Mouse (Mus musculus) megakaryocyte-erythroid progenitor cell, adult 5-6 weeks (primary cell): ENCODE measurements around the gene Sec23a. TPM values are rescaled to one million over a fixed set of nuclear protein-coding genes. Genes with fewer than 3 reads are reported as not detected.

Experiments
- ATAC-seq: replicated peaks from 2 replicates; pipeline ENCODE4 v1.8.0; 2016; ENCODE audit warnings: mild to moderate bottlenecking, inconsistent platforms; ENCODE audit not compliant: severe bottlenecking, poor library complexity, low FRiP score, low TSS enrichment
- total RNA-seq, 2 experiments: library from RNA; stranded (forward) in 1 of 2; stranded (reverse) in 1 of 2; fragments of 200-1000, 215-1000 nt in 1 of 2; fragments of >200 nt in 1 of 2; fragmentation: Nextera tagmentation in 1 of 2; gene quantifications; 2 replicates each; pipeline ENCODE4 v1.2.3; 2014 to 2017

Sec23a gene
- total RNA-seq, 2 experiments from 2014 or later: 9.8 to 28.0 TPM

DNA sequence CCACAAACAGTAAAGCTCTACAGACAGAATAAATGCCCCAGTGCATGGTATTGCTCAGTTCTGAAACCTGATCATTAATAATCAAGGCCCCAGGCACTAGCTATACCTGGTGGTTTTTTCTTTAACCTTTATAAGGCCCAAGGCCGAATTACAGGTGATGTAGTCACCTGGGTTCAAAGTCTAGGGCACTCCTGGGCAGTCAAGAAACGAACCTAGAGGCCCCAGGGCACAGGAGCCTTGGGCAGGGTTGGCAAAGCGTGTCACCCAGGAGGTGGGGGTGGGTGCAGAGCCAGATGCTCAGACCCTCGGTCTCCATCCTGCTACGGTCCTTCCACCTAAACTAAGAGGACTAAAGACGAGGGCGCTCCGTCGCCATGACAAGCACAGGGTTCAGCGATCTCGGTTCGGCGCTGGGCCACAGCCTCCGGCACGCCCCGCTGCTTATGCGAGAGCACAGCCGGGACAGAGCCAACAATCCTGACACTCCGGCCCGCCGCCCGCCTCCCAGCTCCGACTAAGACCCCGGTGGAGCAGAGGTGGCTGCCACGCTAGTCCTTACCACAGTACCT is 458 bp downstream of the Sec23a start:
- peak; percentile 66 for ATAC-seq

DNA sequence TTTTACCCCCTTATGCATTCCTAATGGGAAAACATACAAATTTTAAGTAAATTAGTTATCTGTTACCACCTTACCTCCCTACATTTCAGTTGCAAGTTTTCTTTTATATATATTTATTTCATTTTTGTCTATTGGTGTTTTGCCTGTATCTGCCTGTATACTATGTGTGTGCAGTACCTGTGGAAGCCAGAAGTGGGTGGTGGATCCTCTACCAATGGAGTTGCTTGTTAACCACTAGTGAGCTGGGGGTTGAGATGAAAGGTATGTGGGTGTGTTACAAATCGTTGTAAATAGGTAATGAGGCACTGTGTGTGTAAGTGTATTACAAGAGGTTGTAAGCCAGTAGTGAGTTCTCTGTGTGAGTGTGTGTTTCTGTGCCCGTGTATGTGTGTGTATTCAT is 1.3 kb downstream of the Sec23a start:
- ATAC-seq: no peak

DNA sequence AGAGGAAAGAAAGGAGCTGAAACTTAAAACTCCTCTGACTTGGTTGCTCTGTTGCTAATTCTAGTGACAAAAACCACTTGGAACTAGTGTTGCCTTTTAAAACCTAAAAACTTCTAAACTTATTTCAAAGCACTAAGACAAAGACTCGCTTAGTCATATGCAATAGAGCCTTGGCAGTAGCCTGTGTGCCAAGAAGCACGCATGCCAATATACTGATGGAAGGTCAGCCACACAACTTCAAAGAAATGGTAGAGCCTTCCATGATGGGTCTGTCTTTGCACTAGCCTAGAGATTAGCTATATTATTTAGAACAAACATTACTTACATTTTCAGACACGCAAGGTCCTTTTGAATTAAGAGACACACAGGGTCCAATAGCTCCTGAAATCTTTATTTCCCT is 26.1 kb downstream of the Sec23a start:
- ATAC-seq: no peak

- ATAC-seq: peak; percentile 75
These were observed 30.6 kb downstream of the Sec23a start for GRCm38 (mm10) chr12:58981178-58981661.

DNA sequence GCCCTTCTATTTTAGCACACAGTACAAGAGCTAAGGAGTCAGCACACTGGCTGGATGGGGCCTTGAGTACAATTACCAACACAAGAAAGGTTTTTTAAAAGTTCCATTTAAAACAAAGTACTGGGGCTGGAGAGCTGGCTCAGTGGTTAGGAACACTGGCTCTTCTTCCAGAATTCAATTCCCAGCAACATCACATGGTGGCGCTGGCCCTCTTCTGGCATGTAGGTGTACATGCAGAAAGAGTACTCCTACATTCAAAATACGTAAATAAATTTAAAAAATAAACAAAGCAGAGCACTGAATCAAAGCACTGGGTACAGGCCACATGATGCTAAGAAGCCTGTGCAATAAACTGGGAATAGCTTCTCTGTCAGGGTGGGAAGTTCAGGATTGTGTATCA is 34.9 kb downstream of the Sec23a start:
- ATAC-seq: peak; percentile 66; the same call in 1 of the 2 replicates

GRCm38 (mm10) chr12:58964583-58964982 is 47.2 kb downstream of the Sec23a start:
- ATAC-seq: peak; percentile 90

DNA sequence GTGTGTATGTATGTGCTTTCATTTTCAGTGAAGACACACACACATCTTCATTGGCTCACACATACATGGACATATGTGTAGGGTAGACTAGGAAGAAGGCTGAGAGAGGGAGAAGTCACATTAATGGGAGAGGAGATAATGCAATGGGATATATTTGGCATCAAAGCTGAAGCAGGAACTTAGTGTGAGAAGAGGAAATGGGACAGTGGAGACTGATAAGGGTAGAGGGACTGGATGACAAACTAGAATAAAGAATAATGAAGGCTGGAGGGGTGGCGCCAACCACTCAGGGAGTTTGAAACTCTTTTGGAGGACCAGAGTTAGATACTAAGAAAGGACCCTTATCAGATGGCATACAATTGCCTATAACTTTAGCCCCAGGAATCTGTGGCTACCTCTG is 51.0 kb downstream of the Sec23a start:
- ATAC-seq: no peak

- no peak for ATAC-seq
These were observed 55.2 kb downstream of the Sec23a start for GRCm38 (mm10) chr12:58956624-58957023.

- ATAC-seq: no peak
These were observed 55.7 kb downstream of the Sec23a start for GRCm38 (mm10) chr12:58956162-58956561.

GRCm38 (mm10) chr12:58947879-58948278 is 63.9 kb downstream of the Sec23a start:
- ATAC-seq: no peak

DNA sequence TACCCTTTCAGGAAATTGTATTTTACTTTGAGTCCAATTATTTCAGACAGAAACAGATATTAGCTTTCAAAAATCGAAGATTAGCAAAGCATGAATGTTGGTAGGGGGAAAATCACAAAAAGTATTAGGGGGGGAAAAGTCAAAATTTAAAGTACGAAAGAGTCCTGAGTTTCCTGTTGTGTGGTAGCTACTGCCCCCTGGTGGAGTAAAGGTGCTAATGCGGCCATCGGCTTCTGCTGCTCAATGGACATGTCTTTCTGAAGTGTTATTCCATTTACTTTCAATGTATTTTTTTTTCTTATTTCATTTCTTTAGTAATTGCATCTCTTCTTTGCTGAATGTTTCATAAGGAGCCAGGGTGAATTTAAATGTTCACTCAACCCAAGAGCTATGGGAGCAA is 64.6 kb downstream of the Sec23a start:
- ATAC-seq: 0 out of 2 replicates have a peak, but pooled peaks have one; percentile 65

GRCm38 (mm10) chr12:58942544-58942943 is 69.3 kb downstream of the Sec23a start:
- no peak for ATAC-seq

DNA sequence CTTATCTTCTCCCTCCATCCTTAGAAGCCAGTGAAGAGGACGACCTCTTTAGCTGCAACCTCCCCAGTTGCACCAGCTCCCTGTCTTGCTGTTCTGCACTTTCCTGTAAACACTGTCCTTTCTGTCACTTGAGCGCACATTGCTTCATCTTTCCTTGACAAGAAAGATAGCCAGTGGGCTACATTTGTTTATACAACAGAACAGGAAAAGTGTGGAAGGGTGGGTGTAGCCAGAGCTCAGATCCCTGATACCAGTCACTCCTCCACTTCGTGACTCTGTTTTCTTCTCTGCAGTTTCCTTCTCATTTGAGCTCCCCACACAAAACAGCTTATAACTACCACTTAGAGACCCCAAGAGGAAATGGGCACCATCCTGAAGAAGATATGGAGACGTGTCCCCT is 77.2 kb downstream of the Sec23a start:
- no peak for ATAC-seq

- no peak for ATAC-seq
These were observed 86.8 kb downstream of the Sec23a start for GRCm38 (mm10) chr12:58924996-58925395.

- ATAC-seq: peak; percentile 71; the same call in 1 of the 2 replicates
These were observed 87.8 kb downstream of the Sec23a start for GRCm38 (mm10) chr12:58924025-58924424.

- no peak for ATAC-seq
These were observed 91.0 kb downstream of the Sec23a start for GRCm38 (mm10) chr12:58920775-58921174.

DNA sequence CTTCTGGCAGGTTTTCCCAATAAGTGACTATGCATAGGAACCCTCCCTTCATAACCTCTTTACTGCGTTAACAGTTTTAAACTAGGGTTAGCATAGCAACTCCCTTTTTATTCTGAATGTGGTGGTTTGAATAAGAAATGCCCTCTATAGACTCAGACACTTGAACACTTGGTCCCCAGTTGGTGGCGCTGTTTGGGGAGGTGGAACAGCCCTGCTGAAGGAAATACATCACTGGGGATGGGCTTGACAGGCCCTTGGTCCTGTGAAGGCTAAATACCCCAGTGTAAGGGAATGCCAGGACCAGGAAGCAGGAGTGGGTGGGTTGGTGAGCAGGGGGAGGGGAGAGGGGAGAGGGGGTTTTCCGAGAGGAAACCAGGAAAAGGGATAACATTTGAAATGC is 92.3 kb downstream of the Sec23a start:
- ATAC-seq: no peak

DNA sequence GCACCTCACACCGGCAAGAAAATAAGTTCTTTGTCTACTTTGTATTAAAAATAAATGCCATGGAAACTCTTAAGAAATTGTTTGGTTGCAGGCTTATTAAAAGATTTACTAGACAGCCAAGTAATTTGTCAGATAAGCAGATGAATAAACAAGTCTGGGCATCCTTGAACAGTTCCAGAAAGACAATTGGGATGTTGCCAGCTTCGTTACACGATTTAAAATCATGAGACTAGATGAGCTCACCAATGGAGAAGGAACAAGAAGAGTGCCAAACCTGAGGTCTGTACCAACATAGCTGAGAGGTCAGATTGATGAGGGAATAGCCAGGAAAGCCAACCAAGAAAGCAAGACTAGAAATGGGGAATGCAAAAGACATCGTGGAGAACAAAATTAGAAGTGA is 102.0 kb downstream of the Sec23a start:
- ATAC-seq: no peak
